Mouse (Mus musculus) yolk sac, embryonic 10.5 days (tissue): ENCODE data around the gene Fam102a.
A peak's percentile ranks its signal among the peaks of the same experiment; 100 is the strongest.

Experiments
- DNase-seq: peaks from one replicate; pipeline ENCODE4 v3.0.0-alpha.2; 2017; ENCODE audit warnings: low spot score

Fam102a gene

DNA sequence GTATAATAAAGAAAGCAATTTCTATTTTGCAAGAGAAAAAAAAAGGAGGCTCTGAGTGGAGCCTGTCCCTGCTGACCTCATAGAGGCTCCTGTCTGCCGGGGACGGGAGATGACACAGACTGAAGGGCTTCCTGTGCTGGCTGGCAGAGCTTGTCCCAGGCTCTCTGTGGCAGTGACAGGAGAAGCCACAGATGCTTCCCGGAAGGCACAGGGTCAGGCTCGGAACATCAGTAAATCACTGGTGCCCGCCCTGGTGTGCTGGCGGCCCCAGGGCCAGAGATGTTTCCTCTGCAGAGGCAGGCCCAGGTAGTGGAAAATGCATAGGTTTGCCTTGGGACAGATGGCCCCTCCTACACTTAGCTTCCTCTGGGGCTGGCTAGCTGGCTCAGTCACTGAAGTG is 20.8 kb upstream of the Fam102a start:
- DNase-seq = no peak

GRCm38 (mm10) chr2:32517233-32517867 is 17.8 kb upstream of the Fam102a start:
- DNase-seq = no peak

DNA sequence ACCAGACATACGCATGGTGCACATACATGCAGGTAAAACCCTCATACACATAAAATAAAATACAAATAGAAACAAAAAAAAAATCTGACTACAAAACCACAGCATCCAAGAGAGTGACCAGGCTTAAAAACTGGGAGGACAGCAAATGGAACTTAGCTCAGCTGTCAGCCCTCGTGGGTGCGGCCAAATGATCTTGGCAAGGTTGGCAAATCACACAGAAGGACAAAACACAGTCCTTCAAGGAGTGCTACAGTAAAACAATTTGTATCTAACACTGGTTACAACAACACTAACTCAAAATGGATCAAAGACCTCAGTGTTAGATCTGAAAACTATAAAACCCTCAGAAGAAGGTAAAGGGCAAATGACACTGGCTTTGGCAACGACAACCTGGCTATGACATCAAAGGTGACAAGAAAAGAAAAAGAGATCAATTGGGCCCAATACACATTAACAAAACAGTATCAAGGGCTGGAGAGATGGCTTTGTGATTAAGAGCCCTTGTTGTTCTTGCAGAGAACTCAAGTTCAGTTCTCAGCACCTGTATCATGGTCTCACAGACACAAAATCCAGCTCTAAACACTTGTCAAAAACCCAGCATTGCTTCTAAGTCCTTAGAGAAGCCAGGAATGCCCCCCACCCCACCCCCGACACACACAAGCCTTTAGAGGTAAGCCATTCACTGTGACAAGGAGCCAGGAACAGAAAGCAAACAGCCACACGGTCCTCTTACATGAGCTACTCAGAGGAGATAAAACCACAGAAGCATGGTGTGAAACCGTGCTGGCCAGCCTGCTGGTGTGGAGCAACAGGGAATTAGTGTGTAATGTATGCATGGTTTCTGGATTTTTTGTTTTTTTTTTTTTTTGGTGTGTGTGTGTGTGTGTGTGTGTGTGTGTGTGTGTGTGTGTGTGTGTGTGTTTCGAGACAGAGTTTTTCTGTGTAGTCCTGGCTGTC is 14.8 kb upstream of the Fam102a start:
- no peak for DNase-seq

GRCm38 (mm10) chr2:32524536-32525031 is 10.5 kb upstream of the Fam102a start:
- DNase-seq = peak; percentile 80

DNA sequence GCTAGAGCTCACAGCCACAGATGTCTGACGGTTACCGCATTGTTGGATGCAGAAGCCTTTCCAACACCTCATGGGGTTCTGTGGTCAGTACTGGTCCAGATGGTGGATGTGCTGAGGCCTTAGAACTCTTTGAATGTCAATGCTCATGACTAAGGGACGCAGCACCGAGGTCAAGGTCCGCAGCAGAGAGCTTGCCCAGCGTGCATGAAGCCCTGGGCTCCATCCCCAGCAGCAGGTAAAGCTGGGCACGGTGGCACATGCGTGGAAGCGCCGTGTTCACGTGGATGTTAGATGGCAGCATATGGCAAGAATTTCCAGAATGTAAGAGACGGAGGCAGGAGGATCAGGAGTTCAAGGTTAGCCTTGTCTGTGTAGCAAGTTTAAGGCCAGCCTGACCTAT is 9.3 kb upstream of the Fam102a start:
- no peak for DNase-seq

DNA sequence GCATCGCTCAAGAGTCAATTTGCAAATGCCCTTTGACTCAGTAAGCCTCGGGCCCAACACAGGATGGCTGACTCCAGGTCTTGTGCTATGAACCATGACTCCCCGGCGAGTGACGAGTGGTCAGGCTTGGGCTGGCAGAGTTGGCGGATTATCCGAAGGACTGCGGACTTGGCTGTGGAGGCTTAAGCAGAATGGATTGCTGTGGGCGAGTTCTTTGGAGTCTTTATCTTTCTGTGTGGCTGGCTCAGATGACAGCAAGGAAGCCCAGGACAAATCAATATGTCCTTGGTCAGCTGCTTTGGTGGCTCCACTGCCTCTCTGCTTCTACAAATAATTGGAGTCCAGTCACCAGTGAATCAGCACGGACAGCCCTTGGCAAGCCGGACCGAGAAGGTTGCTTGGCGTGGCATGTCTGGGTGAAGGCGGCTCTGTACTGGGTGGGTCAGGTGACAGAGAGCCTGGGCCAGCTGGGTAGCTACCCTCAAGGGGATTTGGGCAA is 7.6 kb upstream of the Fam102a start:
- no peak for DNase-seq

- DNase-seq = no peak
These were observed 6.8 kb upstream of the Fam102a start for GRCm38 (mm10) chr2:32528326-32528725.

- DNase-seq = no peak
These were observed 4.7 kb upstream of the Fam102a start for GRCm38 (mm10) chr2:32530479-32530878.

DNA sequence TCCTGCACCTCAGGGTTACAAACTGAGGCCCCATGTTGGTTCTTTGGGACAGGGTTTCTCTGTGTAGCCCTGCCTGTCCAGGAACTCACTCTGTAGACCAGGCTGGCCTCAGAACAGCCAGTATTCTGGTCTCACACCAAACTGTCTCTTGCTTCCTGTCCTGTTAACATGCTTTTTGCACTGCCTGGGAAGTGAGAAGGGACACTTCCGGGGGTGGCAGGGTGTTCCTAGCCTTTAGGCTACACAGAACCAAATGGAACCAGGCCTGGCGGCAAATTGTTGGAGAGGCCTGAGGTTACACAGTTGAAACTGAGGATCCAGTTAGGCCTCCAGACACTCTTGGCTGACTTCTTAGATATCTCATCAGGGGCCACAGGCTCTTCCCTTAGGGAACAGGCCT is 2.0 kb upstream of the Fam102a start:
- no peak for DNase-seq

DNA sequence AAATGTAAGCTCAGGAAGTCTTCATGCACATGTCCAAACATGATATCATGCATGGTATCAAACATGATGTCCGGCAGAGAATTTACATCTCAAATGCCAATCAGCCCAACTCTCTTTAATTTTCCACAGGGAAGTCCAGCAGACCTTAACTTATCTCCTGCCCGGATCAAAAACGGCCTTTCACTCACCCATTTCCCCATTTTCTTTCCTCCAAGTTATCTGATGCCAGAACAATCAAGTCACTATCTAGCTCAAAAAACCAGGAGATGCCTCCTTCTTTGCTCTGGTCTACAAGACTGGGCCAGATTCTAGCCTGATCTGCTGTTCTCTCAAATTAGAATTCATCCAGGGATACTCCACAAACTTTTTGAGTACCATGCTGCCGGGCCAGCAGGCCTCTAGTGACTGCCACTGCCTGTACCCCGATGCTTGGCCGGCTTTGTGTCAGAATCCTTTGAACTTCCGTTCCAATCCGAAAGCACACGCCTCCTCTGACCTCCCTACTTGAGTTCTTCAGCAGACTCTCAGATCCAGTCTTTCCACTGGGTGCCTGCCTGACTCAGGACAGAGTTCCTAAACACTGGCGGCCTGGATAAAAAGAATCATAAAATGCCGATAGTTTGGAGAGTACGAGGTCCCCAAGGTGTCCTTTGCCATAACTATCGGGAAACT is 935 bp upstream of the Fam102a start:
- DNase-seq = no peak

DNA sequence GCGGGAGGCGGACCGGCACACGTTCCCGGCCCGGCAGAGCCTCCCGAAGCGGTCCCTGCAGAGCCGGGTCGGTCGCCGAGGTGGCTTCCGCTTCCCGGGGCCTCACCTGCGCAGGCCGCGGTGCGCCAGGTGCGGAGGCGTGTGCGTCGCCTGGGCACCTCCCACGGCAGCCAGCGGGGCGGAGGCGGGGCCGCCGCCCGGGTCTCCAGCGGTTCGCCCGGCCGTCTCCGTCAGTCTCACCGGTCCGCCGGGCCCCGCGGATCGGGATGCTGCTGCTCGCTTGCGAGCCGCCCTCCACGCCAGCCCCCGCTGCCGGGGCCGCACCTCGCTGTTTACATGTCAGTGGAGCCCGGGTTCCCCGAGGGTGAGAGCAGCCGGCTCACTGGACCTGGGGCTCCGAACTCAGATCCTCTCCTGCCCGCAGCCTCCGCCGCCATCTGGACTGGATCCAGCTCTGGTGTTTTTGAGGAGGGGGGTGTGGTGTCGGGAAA is 414 bp downstream of the Fam102a start:
- peak; percentile 84 for DNase-seq

DNA sequence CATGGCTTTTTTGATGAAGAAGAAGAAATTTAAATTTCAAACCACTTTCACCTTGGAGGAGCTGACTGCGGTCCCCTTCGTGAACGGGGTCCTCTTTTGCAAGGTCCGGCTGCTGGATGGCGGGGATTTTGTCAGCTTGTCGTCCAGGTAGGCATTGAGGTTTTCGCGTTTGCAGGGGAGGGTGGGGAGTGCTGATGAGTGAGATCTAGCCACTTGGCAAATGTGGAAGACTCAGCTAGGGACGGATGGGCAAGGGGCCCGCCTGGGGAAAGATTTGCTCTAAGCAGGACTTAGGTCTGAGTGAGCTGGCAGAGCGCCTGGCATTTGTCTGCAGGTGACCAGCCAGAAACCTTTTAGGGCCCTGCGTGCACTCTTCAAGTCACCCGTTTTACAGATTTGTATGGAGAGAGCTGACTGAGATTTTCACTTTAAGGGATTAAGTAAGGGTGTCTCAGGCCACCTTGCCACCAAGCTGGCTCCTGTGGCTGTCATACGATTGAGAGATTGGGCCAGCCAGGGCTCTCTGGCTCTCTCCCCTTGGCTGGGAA is 1.0 kb downstream of the Fam102a start:
- DNase-seq = no peak

- DNase-seq = peak; percentile 26
These were observed 1.7 kb downstream of the Fam102a start for GRCm38 (mm10) chr2:32536634-32537359.

GRCm38 (mm10) chr2:32537360-32537905 is 2.3 kb downstream of the Fam102a start:
- peak; percentile 57 for DNase-seq

GRCm38 (mm10) chr2:32537941-32538340 is 2.8 kb downstream of the Fam102a start:
- no peak for DNase-seq

DNA sequence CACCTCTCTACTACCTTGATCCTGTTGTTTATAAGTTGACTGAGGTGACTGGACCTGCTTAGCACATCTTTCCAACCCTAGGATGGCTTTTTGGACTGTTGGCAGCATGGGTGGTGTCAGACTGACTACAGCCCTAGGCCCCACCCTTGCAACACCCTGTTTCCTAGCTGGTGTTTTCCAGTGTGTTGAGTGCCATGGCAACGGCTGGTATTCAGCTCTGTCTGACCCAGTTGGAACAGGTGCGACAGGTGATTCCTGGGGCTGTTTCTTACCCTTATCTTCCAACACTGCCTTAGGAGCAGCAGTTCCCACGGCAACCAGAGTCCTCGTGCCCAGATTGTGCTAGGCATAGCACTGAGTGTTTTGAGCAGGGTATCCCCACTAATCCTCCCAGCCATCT is 3.3 kb downstream of the Fam102a start:
- no peak for DNase-seq

DNA sequence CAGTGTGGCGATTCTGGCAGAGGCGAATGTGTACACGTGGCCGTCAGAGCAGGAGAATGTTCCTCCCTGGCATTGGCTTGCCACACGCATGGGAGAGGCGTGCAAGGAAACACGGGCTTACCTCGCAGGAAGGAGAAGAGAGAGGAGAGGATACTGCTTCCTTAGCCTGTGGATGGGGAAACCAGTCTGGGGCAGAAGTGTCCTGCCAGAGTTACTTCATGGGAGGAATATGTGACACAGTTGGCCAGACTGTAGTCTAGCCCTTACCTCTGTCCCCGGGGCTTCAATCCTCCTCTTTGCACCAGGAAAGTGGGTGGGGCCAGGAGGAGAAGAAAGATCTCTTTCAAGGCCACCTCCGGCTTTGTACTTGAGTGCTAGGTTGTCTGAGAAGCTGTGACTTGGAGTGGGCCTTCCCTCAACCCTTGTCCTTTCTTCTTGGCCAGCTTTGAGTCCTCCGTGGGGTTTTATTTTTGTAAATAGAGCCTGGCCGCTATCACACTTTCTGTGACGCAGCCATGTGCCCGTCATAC is 4.4 kb downstream of the Fam102a start:
- DNase-seq = no peak

GRCm38 (mm10) chr2:32541333-32541908 is 6.3 kb downstream of the Fam102a start:
- no peak for DNase-seq

GRCm38 (mm10) chr2:32541986-32542573 is 6.9 kb downstream of the Fam102a start:
- DNase-seq = no peak

GRCm38 (mm10) chr2:32543031-32543449 is 7.9 kb downstream of the Fam102a start:
- no peak for DNase-seq
